Mouse (Mus musculus): ENCODE measurements around the gene Tesc. TPM values are rescaled to one million over a fixed set of nuclear protein-coding genes. Genes with fewer than 3 reads are reported as not detected.
A peak's percentile ranks its signal among the peaks of the same experiment; 100 is the strongest.

The Tesc gene
- polyA plus RNA-seq, 1 experiment = 8.8 TPM

GRCm38 (mm10) chr5:118063181-118063621 lies 35.7 kb downstream of the Tesc start:
- no peak overlapping the region for H3K9ac ChIP-seq (ENCODE audit: low read depth, poor library complexity, severe bottlenecking)
- H3K4me1 ChIP-seq (ENCODE audit: control insufficient read depth, insufficient read depth, low read length) = no peaks in the 10 kb centered on the region
- no peak overlapping the region for H3K4me3 ChIP-seq (ENCODE audit: low read depth, low read length)
- TF ChIP-seq POLR2A (IDR thresholded peaks at IDR 0.05; ENCODE audit: insufficient read depth, low read length) = no peak
- TF ChIP-seq EP300 (IDR thresholded peaks at IDR 0.05; ENCODE audit: insufficient read depth, low read depth, low read length) = no peak
- no peak for TF ChIP-seq CTCF (IDR thresholded peaks at IDR 0.05; ENCODE audit: low read depth, low read length)
- no peaks in the 10 kb centered on the region for H3K27me3 ChIP-seq (ENCODE audit: control insufficient read depth, insufficient read depth, low read length, poor library complexity, severe bottlenecking)
- no peaks in the 10 kb centered on the region for H3K9me3 ChIP-seq (replicated peaks; ENCODE audit: control insufficient read depth, insufficient read depth, low read length, poor library complexity, severe bottlenecking)
- H3K36me3 ChIP-seq (ENCODE audit: control insufficient read depth, insufficient read depth, low read length, poor library complexity, severe bottlenecking) = no peaks in the 10 kb centered on the region
- H3K27ac ChIP-seq (ENCODE audit: insufficient read depth, low read length) = no peak overlapping the region

DNA sequence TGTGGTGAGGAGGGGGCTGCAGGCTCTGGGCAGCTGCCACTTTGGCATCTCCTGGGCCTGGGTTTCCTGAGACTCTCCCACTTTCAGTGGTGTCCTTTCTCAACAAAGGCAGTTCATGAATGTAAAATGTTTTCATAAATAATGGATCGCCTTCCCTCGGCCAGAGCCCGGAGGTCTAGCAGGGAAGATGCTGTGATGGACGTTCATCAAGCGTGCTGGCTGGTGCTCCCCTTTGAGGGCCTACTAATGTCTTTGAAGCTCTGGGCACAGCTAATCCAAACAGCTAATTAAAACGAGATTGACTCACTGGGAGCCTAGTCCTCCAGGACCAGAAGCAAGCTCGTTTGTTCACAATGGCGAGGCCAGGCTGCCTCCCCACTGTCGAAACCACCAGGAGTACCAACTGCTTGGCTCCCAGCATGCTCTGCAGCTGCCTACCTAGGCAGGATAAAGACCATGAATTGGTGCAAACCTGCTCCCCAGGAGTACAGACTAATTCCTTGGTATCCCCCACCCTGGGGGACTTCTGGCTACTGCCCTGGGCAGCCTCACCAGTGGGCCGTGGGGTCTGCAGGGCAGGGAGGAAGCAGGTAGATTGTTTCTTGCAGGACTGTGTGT lies 36.9 kb downstream of the Tesc start:
- no peak for TF ChIP-seq CTCF (IDR thresholded peaks at IDR 0.05; ENCODE audit: low read depth, low read length)
- no peak for TF ChIP-seq EP300 (IDR thresholded peaks at IDR 0.05; ENCODE audit: insufficient read depth, low read depth, low read length)
- no peak for TF ChIP-seq POLR2A (IDR thresholded peaks at IDR 0.05; ENCODE audit: insufficient read depth, low read length)
- no peaks in the 10 kb centered on the region for H3K9me3 ChIP-seq (replicated peaks; ENCODE audit: control insufficient read depth, insufficient read depth, low read length, poor library complexity, severe bottlenecking)
- H3K27ac ChIP-seq (ENCODE audit: insufficient read depth, low read length) = no peak overlapping the region
- no peaks in the 10 kb centered on the region for H3K36me3 ChIP-seq (ENCODE audit: control insufficient read depth, insufficient read depth, low read length, poor library complexity, severe bottlenecking)
- no peak overlapping the region for H3K4me3 ChIP-seq (ENCODE audit: low read depth, low read length)
- no peaks in the 10 kb centered on the region for H3K27me3 ChIP-seq (ENCODE audit: control insufficient read depth, insufficient read depth, low read length, poor library complexity, severe bottlenecking)
- H3K9ac ChIP-seq (ENCODE audit: low read depth, poor library complexity, severe bottlenecking) = no peak overlapping the region
- no peaks in the 10 kb centered on the region for H3K4me1 ChIP-seq (ENCODE audit: control insufficient read depth, insufficient read depth, low read length)

GRCm38 (mm10) chr5:118065516-118066255 lies 38.1 kb downstream of the Tesc start:
- no peaks in the 10 kb centered on the region for H3K9me3 ChIP-seq (replicated peaks; ENCODE audit: control insufficient read depth, insufficient read depth, low read length, poor library complexity, severe bottlenecking)
- no peak overlapping the region for H3K27ac ChIP-seq (ENCODE audit: insufficient read depth, low read length)
- TF ChIP-seq EP300 (IDR thresholded peaks at IDR 0.05; ENCODE audit: insufficient read depth, low read depth, low read length) (no peak), CTCF (IDR thresholded peaks at IDR 0.05; ENCODE audit: low read depth, low read length) (no peak), POLR2A (IDR thresholded peaks at IDR 0.05; ENCODE audit: insufficient read depth, low read length) (no peak)
- no peaks in the 10 kb centered on the region for H3K36me3 ChIP-seq (ENCODE audit: control insufficient read depth, insufficient read depth, low read length, poor library complexity, severe bottlenecking)
- H3K27me3 ChIP-seq (ENCODE audit: control insufficient read depth, insufficient read depth, low read length, poor library complexity, severe bottlenecking) = no peaks in the 10 kb centered on the region
- H3K4me1 ChIP-seq (ENCODE audit: control insufficient read depth, insufficient read depth, low read length) = no peaks in the 10 kb centered on the region
- no peak overlapping the region for H3K9ac ChIP-seq (ENCODE audit: low read depth, poor library complexity, severe bottlenecking)
- no peak overlapping the region for H3K4me3 ChIP-seq (ENCODE audit: low read depth, low read length)

DNA sequence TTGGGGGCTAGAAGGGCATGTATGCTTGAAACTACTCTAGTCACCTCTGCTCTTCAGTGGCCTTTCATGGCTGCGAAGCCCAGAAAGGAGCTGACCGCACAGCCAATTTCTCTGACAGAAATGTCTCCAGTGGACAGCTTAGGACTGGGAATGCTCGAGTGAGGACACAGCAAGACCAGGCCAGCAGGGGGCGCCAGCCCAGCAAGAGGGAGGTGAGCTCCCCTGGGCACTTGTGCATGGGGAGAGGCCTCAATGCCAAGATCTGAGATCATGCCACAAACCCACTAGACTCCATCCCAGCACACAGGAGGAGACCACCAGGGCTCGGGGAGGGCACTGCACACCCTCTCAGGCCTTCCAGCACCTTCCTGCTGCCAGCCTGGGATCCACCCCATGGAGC lies 39.3 kb downstream of the Tesc start:
- Histone ChIP-seq H3K4me1 (ENCODE audit: control insufficient read depth, insufficient read depth, low read length) (no peaks in the 10 kb centered on the region), H3K27ac (ENCODE audit: insufficient read depth, low read length) (no peak overlapping the region), H3K27me3 (ENCODE audit: control insufficient read depth, insufficient read depth, low read length, poor library complexity, severe bottlenecking) (no peaks in the 10 kb centered on the region), H3K36me3 (ENCODE audit: control insufficient read depth, insufficient read depth, low read length, poor library complexity, severe bottlenecking) (no peaks in the 10 kb centered on the region), H3K9ac (ENCODE audit: low read depth, poor library complexity, severe bottlenecking) (no peak overlapping the region), H3K4me3 (ENCODE audit: low read depth, low read length) (no peak overlapping the region), H3K9me3 (replicated peaks; ENCODE audit: control insufficient read depth, insufficient read depth, low read length, poor library complexity, severe bottlenecking) (no peaks in the 10 kb centered on the region)
- TF ChIP-seq POLR2A (IDR thresholded peaks at IDR 0.05; ENCODE audit: insufficient read depth, low read length) (no peak), CTCF (IDR thresholded peaks at IDR 0.05; ENCODE audit: low read depth, low read length) (peak; percentile 93), EP300 (IDR thresholded peaks at IDR 0.05; ENCODE audit: insufficient read depth, low read depth, low read length) (0 out of 2 replicates have a peak, but pooled peaks have one; percentile 25)

- no peaks in the 10 kb centered on the region for H3K27me3 ChIP-seq (ENCODE audit: control insufficient read depth, insufficient read depth, low read length, poor library complexity, severe bottlenecking)
- no peak overlapping the region for H3K27ac ChIP-seq (ENCODE audit: insufficient read depth, low read length)
- TF ChIP-seq POLR2A (IDR thresholded peaks at IDR 0.05; ENCODE audit: insufficient read depth, low read length) (no peak), CTCF (IDR thresholded peaks at IDR 0.05; ENCODE audit: low read depth, low read length) (no peak), EP300 (IDR thresholded peaks at IDR 0.05; ENCODE audit: insufficient read depth, low read depth, low read length) (no peak)
- H3K4me3 ChIP-seq (ENCODE audit: low read depth, low read length) = no peak overlapping the region
- H3K36me3 ChIP-seq (ENCODE audit: control insufficient read depth, insufficient read depth, low read length, poor library complexity, severe bottlenecking) = no peaks in the 10 kb centered on the region
- H3K9ac ChIP-seq (ENCODE audit: low read depth, poor library complexity, severe bottlenecking) = no peak overlapping the region
- H3K9me3 ChIP-seq (replicated peaks; ENCODE audit: control insufficient read depth, insufficient read depth, low read length, poor library complexity, severe bottlenecking) = no peaks in the 10 kb centered on the region
- no peaks in the 10 kb centered on the region for H3K4me1 ChIP-seq (ENCODE audit: control insufficient read depth, insufficient read depth, low read length)
Observed at GRCm38 (mm10) chr5:118067572-118067971, 40.0 kb downstream of the Tesc start.

DNA sequence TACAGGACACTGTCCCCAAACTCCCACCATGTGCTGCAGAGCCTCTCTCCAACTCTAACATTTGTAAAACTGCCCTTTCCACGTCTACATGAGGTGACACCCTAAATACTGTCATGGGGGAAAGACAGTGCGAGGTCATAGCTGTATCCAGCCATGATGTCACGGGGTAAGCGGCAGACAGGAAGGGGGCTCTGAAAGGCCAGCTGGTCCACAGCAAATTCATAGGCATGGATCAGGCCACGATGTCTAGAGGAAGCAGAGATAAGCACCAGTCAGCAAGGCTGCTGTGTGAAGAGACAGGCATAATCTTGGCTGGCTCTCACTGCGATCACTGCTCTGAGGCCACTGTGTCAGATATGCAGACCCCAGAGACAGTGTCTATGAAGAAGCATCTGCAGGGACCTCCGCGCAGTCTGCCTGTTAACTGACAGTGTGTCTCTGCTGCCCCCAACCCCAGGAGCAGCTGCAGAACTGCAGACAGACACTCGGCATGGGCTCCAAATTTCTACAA lies 40.5 kb downstream of the Tesc start:
- no peak overlapping the region for H3K9ac ChIP-seq (ENCODE audit: low read depth, poor library complexity, severe bottlenecking)
- no peak overlapping the region for H3K27ac ChIP-seq (ENCODE audit: insufficient read depth, low read length)
- no peak overlapping the region for H3K4me3 ChIP-seq (ENCODE audit: low read depth, low read length)
- no peaks in the 10 kb centered on the region for H3K4me1 ChIP-seq (ENCODE audit: control insufficient read depth, insufficient read depth, low read length)
- TF ChIP-seq EP300 (IDR thresholded peaks at IDR 0.05; ENCODE audit: insufficient read depth, low read depth, low read length) (no peak), POLR2A (IDR thresholded peaks at IDR 0.05; ENCODE audit: insufficient read depth, low read length) (no peak), CTCF (IDR thresholded peaks at IDR 0.05; ENCODE audit: low read depth, low read length) (no peak)
- H3K36me3 ChIP-seq (ENCODE audit: control insufficient read depth, insufficient read depth, low read length, poor library complexity, severe bottlenecking) = no peaks in the 10 kb centered on the region
- no peaks in the 10 kb centered on the region for H3K27me3 ChIP-seq (ENCODE audit: control insufficient read depth, insufficient read depth, low read length, poor library complexity, severe bottlenecking)
- no peaks in the 10 kb centered on the region for H3K9me3 ChIP-seq (replicated peaks; ENCODE audit: control insufficient read depth, insufficient read depth, low read length, poor library complexity, severe bottlenecking)

All from ES-Bruce4 (cell line).